Mouse (Mus musculus) liver, postnatal 0 days (tissue): ENCODE measurements at regions not wholly inside any gene's neighbourhood (a gene's known extent, or its start where the extent isn't known, plus 50 kb on each side); places are given as distances from the start of the nearest gene placed in this dataset.

Source experiments
- CTCF ChIP-seq: sonication (generic); IDR thresholded peaks from 2 replicates; pipeline ENCODE4 v1.5.1; 2016; ENCODE audit warnings: antibody characterized with exemption, low read depth
- EP300 ChIP-seq: IDR thresholded peaks from 2 replicates; pipeline ENCODE4 v1.6.1; 2016; ENCODE audit warnings: antibody characterized with exemption, low read depth, mild to moderate bottlenecking

DNA sequence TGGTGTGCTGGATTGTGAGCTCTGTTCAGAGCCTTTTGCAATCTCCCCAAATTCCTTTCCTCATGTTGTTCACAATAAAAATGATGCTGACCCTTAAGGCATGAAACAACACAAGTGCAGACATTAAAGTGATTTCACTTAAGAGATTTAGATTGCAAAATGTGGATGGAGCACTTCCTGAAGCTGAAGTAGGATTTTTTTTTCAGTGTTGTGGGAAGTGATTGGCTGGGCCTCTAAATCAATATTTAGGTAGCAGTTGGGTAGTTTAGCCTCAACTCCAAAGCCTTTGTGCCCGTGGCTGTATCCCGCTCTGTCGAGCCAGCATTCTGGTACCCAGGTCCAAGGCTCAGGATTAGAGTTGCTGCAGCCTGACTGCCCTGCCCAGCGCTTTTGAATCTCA is 133.0 kb downstream of the Zfp706 start:
- TF ChIP-seq CTCF (no peak), EP300 (no peak)
